Mouse (Mus musculus): ENCODE data around the gene Hsp90ab1. TPM values are rescaled to one million over a fixed set of nuclear protein-coding genes. Genes with fewer than 3 reads are reported as not detected.

The Hsp90ab1 gene
- total and polyA plus RNA-seq, 3 experiments: 464 to 1,319 (median 1,183) TPM

DNA sequence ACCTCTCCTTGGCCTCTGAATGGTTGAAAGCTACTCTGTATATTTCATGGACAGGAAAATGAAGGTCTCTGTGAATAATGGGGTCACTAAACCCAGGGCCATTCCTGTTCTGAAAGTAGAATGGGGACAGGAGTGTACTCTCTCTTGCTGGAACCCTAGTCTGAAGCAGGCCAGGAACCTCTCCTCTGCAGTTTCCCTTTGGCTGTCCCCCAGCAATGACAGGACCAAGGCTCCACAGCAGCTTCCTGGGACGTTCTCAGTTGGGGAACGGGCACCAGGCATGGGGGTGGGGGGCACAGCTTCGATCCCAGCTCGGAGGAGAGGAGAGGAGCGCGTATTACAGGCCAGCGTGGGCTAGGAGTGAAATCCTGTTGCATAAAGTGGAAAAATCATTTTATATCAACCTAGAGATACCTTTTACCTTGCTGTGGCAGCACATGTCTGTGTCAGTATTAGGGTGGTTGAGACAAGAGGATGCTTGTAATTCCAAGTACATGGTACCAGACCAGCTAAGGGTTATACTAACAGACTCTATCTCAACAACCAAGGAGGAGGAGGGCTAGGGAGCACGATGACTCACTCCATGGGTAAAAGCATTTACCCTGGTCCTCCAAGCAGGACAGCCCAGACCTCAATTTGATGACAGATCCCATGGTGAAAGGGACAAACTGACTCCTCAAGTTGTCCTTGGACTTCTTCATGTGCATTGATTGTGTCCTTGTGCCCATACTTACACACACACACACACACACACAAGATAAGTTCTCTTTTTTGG lies 2.2 kb upstream of the Hsp90ab1 start:
- no peaks in the 10 kb centered on the region for H3K27me3 ChIP-seq (ENCODE audit: control insufficient read depth, insufficient read depth, low read length)
- no peak overlapping the region for H3K4me3 ChIP-seq
- no peak for DNase-seq
- H3K27ac ChIP-seq: peak overlapping the region; percentile 33; the same call in 1 of the 2 replicates
- peaks cover 6% of the 10 kb centered on the region for H3K36me3 ChIP-seq (ENCODE audit: control insufficient read depth, insufficient read depth, low read length)
- intact Hi-C loops (cut with DNase I): no loop called here
- H3K79me2 ChIP-seq (replicated peaks; ENCODE audit: control insufficient read depth, insufficient read depth, low read length): no peaks in the 10 kb centered on the region
- 91% methylated on average over 8 of the region's 8 CpGs for WGBS
- H3K4me1 ChIP-seq (ENCODE audit: control insufficient read depth, insufficient read depth, low read length): peaks cover 4% of the 10 kb centered on the region
- TF ChIP-seq EP300 (IDR thresholded peaks at IDR 0.05; ENCODE audit: insufficient read depth, low read depth, low read length): no peak
- no peak for TF ChIP-seq CTCF (IDR thresholded peaks at IDR 0.05)
- no peak for TF ChIP-seq POLR2A (IDR thresholded peaks at IDR 0.05; ENCODE audit: insufficient read depth, low read depth, low read length)
- H3K9ac ChIP-seq (ENCODE audit: low read depth, low read length): no peak overlapping the region

DNA sequence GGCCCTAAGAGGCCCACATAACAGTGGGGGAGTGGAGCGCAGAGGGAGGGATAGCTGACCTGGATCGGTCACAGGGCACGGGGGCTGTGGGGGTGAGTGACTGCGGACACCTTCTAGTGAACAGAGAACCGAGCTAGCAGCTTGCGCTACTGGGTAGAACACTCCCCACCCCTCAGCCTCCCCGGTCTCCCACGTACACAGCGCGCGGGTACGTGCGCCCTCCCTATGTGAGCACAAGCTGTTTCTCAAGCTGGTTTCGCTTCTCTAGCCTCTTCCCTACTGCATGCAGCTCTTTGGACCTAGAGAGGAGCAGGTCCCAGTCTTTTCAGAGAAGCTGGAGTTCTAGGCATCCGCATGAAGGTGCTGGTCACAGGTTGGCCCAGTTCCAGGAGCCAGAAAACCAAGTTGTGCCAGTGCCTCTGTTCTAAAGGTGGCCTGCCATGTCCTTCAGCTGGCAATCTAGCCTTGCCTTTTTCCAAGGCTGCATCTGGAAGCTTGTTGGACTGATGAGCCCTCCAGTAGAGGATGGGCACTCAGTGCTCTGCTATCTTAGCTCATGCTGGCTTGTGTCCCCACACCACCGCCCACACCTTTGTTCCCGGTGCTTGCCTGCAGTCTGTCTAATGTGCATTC lies 1.2 kb upstream of the Hsp90ab1 start:
- intact Hi-C loops (cut with DNase I): loop anchor here (1.0 to 5.0 kb wide), 2 partner anchors 10 to 453 kb away; no protein-coding TSS in a partner anchor
- Histone ChIP-seq H3K4me1 (ENCODE audit: control insufficient read depth, insufficient read depth, low read length) (peaks cover 4% of the 10 kb centered on the region), H3K4me3 (peak overlapping the region; percentile 97), H3K36me3 (ENCODE audit: control insufficient read depth, insufficient read depth, low read length) (peaks cover 11% of the 10 kb centered on the region), H3K9ac (ENCODE audit: low read depth, low read length) (peak overlapping the region; percentile 94), H3K79me2 (replicated peaks; ENCODE audit: control insufficient read depth, insufficient read depth, low read length) (no peaks in the 10 kb centered on the region), H3K27ac (peak overlapping the region; percentile 100), H3K27me3 (ENCODE audit: control insufficient read depth, insufficient read depth, low read length) (no peaks in the 10 kb centered on the region)
- peak; percentile 83 to 84 for DNase-seq
- 1% methylated on average over 17 of the region's 17 CpGs for WGBS
- no peak; the same call in 1 of the 2 replicates for TF ChIP-seq POLR2A (IDR thresholded peaks at IDR 0.05; ENCODE audit: insufficient read depth, low read depth, low read length)
- no peak for TF ChIP-seq CTCF (IDR thresholded peaks at IDR 0.05)
- TF ChIP-seq EP300 (IDR thresholded peaks at IDR 0.05; ENCODE audit: insufficient read depth, low read depth, low read length): no peak; the same call in 1 of the 2 replicates

DNA sequence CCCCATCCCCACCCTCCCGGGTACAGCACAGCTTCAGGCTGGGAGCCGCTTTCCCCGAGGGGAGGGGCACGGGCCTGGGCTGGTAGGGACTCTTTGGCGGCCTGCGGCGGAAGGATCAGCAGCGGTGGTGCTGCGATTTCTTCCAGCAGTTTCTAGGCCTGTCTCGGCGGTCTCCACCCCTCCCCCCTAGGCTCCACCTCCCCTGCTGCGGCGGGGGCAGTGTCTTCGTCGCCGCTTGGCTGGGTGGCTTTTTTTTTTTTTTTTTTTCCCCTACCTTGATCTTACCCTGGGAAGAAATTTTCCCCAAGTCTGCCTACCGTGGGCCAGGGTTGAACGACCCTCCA lies 681 bp upstream of the Hsp90ab1 start:
- intact Hi-C loops (cut with DNase I): loop anchor here (1.0 to 5.0 kb wide), 2 partner anchors 11 to 454 kb away; no protein-coding TSS in a partner anchor
- Histone ChIP-seq H3K4me1 (ENCODE audit: control insufficient read depth, insufficient read depth, low read length) (peaks cover 4% of the 10 kb centered on the region), H3K27me3 (ENCODE audit: control insufficient read depth, insufficient read depth, low read length) (no peaks in the 10 kb centered on the region), H3K79me2 (replicated peaks; ENCODE audit: control insufficient read depth, insufficient read depth, low read length) (no peaks in the 10 kb centered on the region), H3K36me3 (ENCODE audit: control insufficient read depth, insufficient read depth, low read length) (peaks cover 14% of the 10 kb centered on the region), H3K27ac (peak overlapping the region; percentile 100), H3K4me3 (peak overlapping the region; percentile 97), H3K9ac (ENCODE audit: low read depth, low read length) (peak overlapping the region; percentile 94)
- TF ChIP-seq EP300 (IDR thresholded peaks at IDR 0.05; ENCODE audit: insufficient read depth, low read depth, low read length) (peak; percentile 100), POLR2A (IDR thresholded peaks at IDR 0.05; ENCODE audit: insufficient read depth, low read depth, low read length) (peak; percentile 58; the same call in 1 of the 2 replicates), CTCF (IDR thresholded peaks at IDR 0.05) (no peak)
- DNase-seq: peak; percentile 96 to 99
- WGBS: under 1% methylated on average over 18 of the region's 18 CpGs

DNA sequence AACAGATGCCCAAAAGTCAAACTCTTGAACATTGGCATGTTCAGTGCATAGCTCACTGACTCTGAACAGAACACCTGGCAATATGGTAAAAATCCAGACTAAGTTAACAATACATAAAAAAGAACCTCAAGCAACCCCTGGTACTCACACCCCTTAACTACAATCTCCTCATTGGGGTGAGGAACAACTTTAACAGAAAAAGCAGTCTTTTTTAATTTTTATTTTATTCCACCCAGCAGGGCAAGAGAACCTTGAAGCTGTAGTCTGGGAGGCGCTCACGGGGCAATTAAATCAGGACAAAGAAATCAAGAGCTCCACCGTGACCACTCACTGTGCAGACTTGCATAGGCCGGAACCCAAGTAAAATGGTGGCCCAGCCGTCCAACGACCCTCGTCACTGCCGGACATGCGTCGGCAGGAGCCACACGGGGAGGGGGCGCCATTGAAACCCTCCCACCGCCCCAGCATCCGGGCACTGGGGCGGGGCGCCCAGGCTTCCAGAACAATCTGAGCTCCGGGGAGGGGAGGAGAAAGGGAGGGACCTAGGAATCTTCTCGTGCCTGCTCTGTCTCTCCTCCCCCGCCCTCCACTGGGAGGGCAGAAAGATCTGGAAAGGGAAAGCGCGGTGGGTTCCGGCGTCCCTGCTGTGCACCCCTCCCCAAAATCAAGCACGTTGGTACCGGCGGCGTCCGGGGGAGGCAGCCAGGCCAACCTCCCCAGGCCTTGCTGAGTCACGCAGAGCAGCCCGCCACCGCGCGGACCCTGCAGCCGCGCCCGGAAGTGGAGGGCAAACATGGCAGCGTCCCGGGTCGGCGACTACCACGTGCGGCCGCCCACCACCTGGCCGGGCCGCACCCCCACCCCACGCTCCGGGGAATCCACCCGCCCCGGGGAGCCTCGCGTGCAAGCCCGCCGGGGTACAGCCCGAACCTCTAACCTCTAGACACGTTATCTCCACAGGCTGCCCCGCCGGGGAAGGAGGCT lies 676 bp downstream of the Hsp90ab1 start:
- intact Hi-C loops (cut with DNase I): loop anchor here (1.0 to 5.0 kb wide), 2 partner anchors 8 to 455 kb away; no protein-coding TSS in a partner anchor
- Histone ChIP-seq H3K4me1 (ENCODE audit: control insufficient read depth, insufficient read depth, low read length) (peaks cover 3% of the 10 kb centered on the region), H3K4me3 (peak overlapping the region; percentile 97), H3K9ac (ENCODE audit: low read depth, low read length) (peak overlapping the region; percentile 94), H3K79me2 (replicated peaks; ENCODE audit: control insufficient read depth, insufficient read depth, low read length) (no peaks in the 10 kb centered on the region), H3K27me3 (ENCODE audit: control insufficient read depth, insufficient read depth, low read length) (no peaks in the 10 kb centered on the region), H3K36me3 (ENCODE audit: control insufficient read depth, insufficient read depth, low read length) (peaks cover 15% of the 10 kb centered on the region), H3K27ac (peak overlapping the region; percentile 100)
- WGBS: under 1% methylated on average over 57 of the region's 57 CpGs
- DNase-seq: peak; percentile 89 to 90
- TF ChIP-seq POLR2A (IDR thresholded peaks at IDR 0.05; ENCODE audit: insufficient read depth, low read depth, low read length) (peak; percentile 59; the same call in 1 of the 2 replicates), EP300 (IDR thresholded peaks at IDR 0.05; ENCODE audit: insufficient read depth, low read depth, low read length) (0 out of 2 replicates have a peak, but pooled peaks have one; percentile 10), CTCF (IDR thresholded peaks at IDR 0.05) (peak; percentile 38)

DNA sequence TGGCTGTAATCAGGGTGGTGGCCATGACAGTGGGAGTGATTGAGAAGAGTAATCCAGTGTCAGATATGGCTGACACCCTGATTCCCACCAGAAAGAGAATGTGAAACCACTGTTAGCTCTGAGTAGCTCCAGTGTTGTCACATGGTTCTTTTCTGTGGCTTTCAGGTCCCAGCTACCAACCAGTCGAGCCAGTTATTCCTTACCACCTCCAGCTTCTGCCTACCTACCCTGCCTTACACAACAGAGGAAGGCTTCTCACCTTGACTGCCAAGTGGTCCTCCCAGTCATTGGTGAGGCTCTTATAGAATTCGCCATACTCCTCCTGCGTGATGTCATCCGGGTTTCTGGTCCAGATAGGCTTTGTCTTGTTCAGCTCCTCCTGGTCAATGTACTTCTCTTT lies 3.1 kb downstream of the Hsp90ab1 start:
- Histone ChIP-seq H3K27me3 (ENCODE audit: control insufficient read depth, insufficient read depth, low read length) (no peaks in the 10 kb centered on the region), H3K4me1 (ENCODE audit: control insufficient read depth, insufficient read depth, low read length) (peaks cover 3% of the 10 kb centered on the region), H3K4me3 (no peak overlapping the region), H3K27ac (no peak overlapping the region), H3K36me3 (ENCODE audit: control insufficient read depth, insufficient read depth, low read length) (peaks cover 17% of the 10 kb centered on the region), H3K79me2 (replicated peaks; ENCODE audit: control insufficient read depth, insufficient read depth, low read length) (no peaks in the 10 kb centered on the region), H3K9ac (ENCODE audit: low read depth, low read length) (no peak overlapping the region)
- 78% methylated on average over 4 of the region's 4 CpGs for WGBS
- DNase-seq: no peak
- intact Hi-C loops (cut with DNase I): loop anchor here (5.0 kb wide), 1 partner anchor 457 kb away; no protein-coding TSS in a partner anchor
- TF ChIP-seq POLR2A (IDR thresholded peaks at IDR 0.05; ENCODE audit: insufficient read depth, low read depth, low read length): no peak
- no peak for TF ChIP-seq CTCF (IDR thresholded peaks at IDR 0.05)
- no peak for TF ChIP-seq EP300 (IDR thresholded peaks at IDR 0.05; ENCODE audit: insufficient read depth, low read depth, low read length)
